In genomic region chr1:35206834-35207529, GRCm38 (mm10) we compare ENCODE assay signal across 15 mouse cellular contexts.
DNase-seq lines count a peak whose midpoint lies in the region; TF ChIP-seq lines count a peak whose summit lies in the region.
"Had no signal": no experiment of that assay in that cellular context is flagged by ENCODE, and none has a peak within 500 bp of the region (broad histone marks: within the 10 kb centered on the region; RNA-seq: fewer than 3 reads in every experiment).

No protein-coding gene starts in this region.

- TF ChIP-seq EP300 in heart, adult 2 months (IDR thresholded peaks at IDR 0.05; ENCODE audit: insufficient read depth, low read depth, low read length), result no peak

- H3K27me3 ChIP-seq in heart, embryonic 10.5 days (ENCODE audit: insufficient read depth, poor library complexity, severe bottlenecking), result no peaks in the 10 kb centered on the region
- no peaks in the 10 kb centered on the region for H3K27me3 ChIP-seq in heart, adult 2 months (ENCODE audit: control insufficient read depth, insufficient read depth, low read length)
- H3K27me3 ChIP-seq: embryonic facial prominence, embryonic 13.5 days; forebrain, embryonic 12.5 days; hindbrain, embryonic 13.5 days had no signal

- peak; percentile 58 for DNase-seq in heart, embryonic 10.5 days (ENCODE audit: low spot score)
- DNase-seq in heart, adult 2 months, result no peak
- peak; percentile 8 for DNase-seq in kidney, postnatal 14 days
- no peak for DNase-seq in kidney, adult 11 months
- peak; percentile 5 to 23 for DNase-seq in lung, postnatal 4 days
- DNase-seq in lung, postnatal 36 days, result no peak
- DNase-seq: adrenal gland, adult 2 months; adrenal gland, postnatal 25 days; cerebellum, adult 18-20 months; gastrocnemius, postnatal 10 days; heart, postnatal 10 days had no signal

- no peak overlapping the region for H3K9ac ChIP-seq in heart, adult 2 months (ENCODE audit: low read depth, low read length)
- H3K9ac ChIP-seq: embryonic facial prominence, embryonic 13.5 days; forebrain, embryonic 12.5 days; hindbrain, embryonic 13.5 days had no signal

- no peaks in the 10 kb centered on the region for H3K36me3 ChIP-seq in heart, embryonic 10.5 days
- no peaks in the 10 kb centered on the region for H3K36me3 ChIP-seq in heart, adult 2 months (ENCODE audit: control insufficient read depth, insufficient read depth, low read length)
- H3K36me3 ChIP-seq: embryonic facial prominence, embryonic 13.5 days; forebrain, embryonic 12.5 days; hindbrain, embryonic 13.5 days had no signal

- no peak overlapping the region for H3K27ac ChIP-seq in heart, embryonic 10.5 days
- no peak overlapping the region for H3K27ac ChIP-seq in heart, adult 2 months
- H3K27ac ChIP-seq: embryonic facial prominence, embryonic 13.5 days; forebrain, embryonic 12.5 days; hindbrain, embryonic 13.5 days; hindbrain, postnatal 0 days had no signal

- no peaks in the 10 kb centered on the region for H3K4me1 ChIP-seq in heart, embryonic 10.5 days
- no peaks in the 10 kb centered on the region for H3K4me1 ChIP-seq in heart, adult 2 months (ENCODE audit: control insufficient read depth, insufficient read depth, low read length)
- H3K4me1 ChIP-seq: embryonic facial prominence, embryonic 13.5 days; forebrain, embryonic 12.5 days had no signal

- no peak overlapping the region for H3K4me3 ChIP-seq in heart, embryonic 10.5 days
- H3K4me3 ChIP-seq in heart, adult 2 months, result no peak overlapping the region
- H3K4me3 ChIP-seq: embryonic facial prominence, embryonic 13.5 days; forebrain, embryonic 12.5 days; hindbrain, embryonic 13.5 days had no signal

- TF ChIP-seq CTCF in heart, adult 2 months (IDR thresholded peaks at IDR 0.05), result no peak

- intact Hi-C loops in heart, adult 2 months (cut with DNase I), result no loop called here

- H3K9me3 ChIP-seq in heart, embryonic 10.5 days, result no peaks in the 10 kb centered on the region
- H3K9me3 ChIP-seq: embryonic facial prominence, embryonic 13.5 days; forebrain, embryonic 12.5 days; hindbrain, embryonic 13.5 days had no signal

- no peak for TF ChIP-seq POLR2A in heart, adult 2 months (IDR thresholded peaks at IDR 0.05; ENCODE audit: insufficient read depth, low read depth, low read length)

- 72% methylated on average over 11 of the region's 11 CpGs for WGBS in heart, embryonic 10.5 days
- 63% methylated on average over 11 of the region's 11 CpGs for WGBS in heart, adult 2 months

- no peaks in the 10 kb centered on the region for H3K79me2 ChIP-seq in heart, adult 2 months (replicated peaks; ENCODE audit: control insufficient read depth, insufficient read depth, low read length)

Comparison
In these comparisons a context has a peak if more than half of its experiments do, and no peak if none do; other contexts are left out.
1. DNase-seq: peak in heart, embryonic 10.5 days (single experiment), kidney, postnatal 14 days (single experiment) and lung, postnatal 4 days (2 of 2); none in heart, adult 2 months (0 of 2), kidney, adult 11 months (single experiment) and lung, postnatal 36 days (single experiment).